Mouse (Mus musculus) kidney, embryonic 14.5 days (tissue): ENCODE measurements around the gene C1qbp. TPM values are rescaled to one million over a fixed set of nuclear protein-coding genes. Genes with fewer than 3 reads are reported as not detected.

Experiments used
- ATAC-seq: fragments of 200-750 bp; cut with Nextera tagmentation; 2 replicates; pipeline ENCODE4 v1.8.0; 2017; ENCODE audit warnings: moderate number of reproducible peaks, mild to moderate bottlenecking, moderate TSS enrichment, moderate library complexity; ENCODE audit not compliant: low FRiP score, low TSS enrichment
- H3K27ac ChIP-seq: fragments of 300-500 bp; sonication (generic); 2 replicates; pipeline ENCODE4 v1.5.1; 2014; ENCODE audit warnings: low read depth, mild to moderate bottlenecking, low read length, moderate library complexity, mixed read lengths
- H3K27me3 ChIP-seq: fragments of 300-500 bp; sonication (generic); 2 replicates; pipeline ENCODE4 v1.6.1; 2014; ENCODE audit warnings: mild to moderate bottlenecking, low read length; ENCODE audit not compliant: control insufficient read depth, insufficient read depth
- H3K36me3 ChIP-seq: fragments of 300-500 bp; sonication (generic); 2 replicates; pipeline ENCODE4 v1.6.1; 2014; ENCODE audit warnings: low read length, mixed read lengths; ENCODE audit not compliant: control insufficient read depth, insufficient read depth
- H3K4me1 ChIP-seq: fragments of 300-500 bp; sonication (generic); 2 replicates; pipeline ENCODE4 v1.6.1; 2014; ENCODE audit warnings: low read length, mixed read lengths; ENCODE audit not compliant: control insufficient read depth, insufficient read depth
- H3K4me2 ChIP-seq: fragments of 300-500 bp; sonication (generic); replicated peaks from 2 replicates; pipeline ENCODE4 v1.6.1; 2014; ENCODE audit warnings: low read depth, mild to moderate bottlenecking, low read length
- H3K4me3 ChIP-seq: fragments of 300-500 bp; sonication (generic); 2 replicates; pipeline ENCODE4 v1.5.1; 2014; ENCODE audit warnings: mild to moderate bottlenecking, low read length
- H3K9ac ChIP-seq: fragments of 300-500 bp; sonication (generic); 2 replicates; pipeline ENCODE4 v1.6.1; 2014; ENCODE audit warnings: low read depth, mild to moderate bottlenecking, low read length, moderate library complexity
- H3K9me3 ChIP-seq: fragments of 300-500 bp; sonication (generic); 2 replicates; pipeline ENCODE4 v1.6.1; 2016; ENCODE audit warnings: low read length; ENCODE audit not compliant: control insufficient read depth
- WGBS: fragments of 180-500 bp; shearing (Covaris S2); extraction: QIAGEN DNeasy Blood & Tissue Kit; methylation state at CpG from one replicate; pipeline ENCODE4 v1.1.7; 2014; 5-methylcytosine and 5-hydroxymethylcytosine counted together
- polyA plus RNA-seq: library from polyadenylated mRNA; unstranded; fragments of >200 nt; fragmentation: Nextera tagmentation; extraction: Ambion mirVana; gene quantifications from 2 replicates; pipeline ENCODE4 v1.2.1, GENCODE M21; 2014

C1qbp gene
- polyA plus RNA-seq, 1 experiment from 2014 or later: 307 TPM

GRCm38 (mm10) chr11:70980751-70981510 lies 1.9 kb downstream of the C1qbp start:
- no peaks in the 10 kb centered on the region for H3K9me3 ChIP-seq
- no peaks in the 10 kb centered on the region for H3K27me3 ChIP-seq
- ATAC-seq: no peak
- H3K4me2 ChIP-seq: peak overlapping the region; percentile 81
- H3K27ac ChIP-seq: no peak overlapping the region
- H3K36me3 ChIP-seq: peaks cover 67% of the 10 kb centered on the region
- H3K9ac ChIP-seq: 0 out of 2 replicates have a peak overlapping the region, but pooled peaks have one; percentile 23
- 94% methylated on average over 14 of the region's 14 CpGs for WGBS
- peaks cover 5% of the 10 kb centered on the region; the same call in 1 of the 2 replicates for H3K4me1 ChIP-seq
- H3K4me3 ChIP-seq: peak overlapping the region; percentile 92; the same call in 1 of the 2 replicates

- 89% methylated on average over 6 of the region's 6 CpGs for WGBS
Measured at GRCm38 (mm10) chr11:70980232-70980631, 2.6 kb downstream of the C1qbp start.

GRCm38 (mm10) chr11:70977293-70977692 lies 5.5 kb downstream of the C1qbp start:
- Histone ChIP-seq H3K4me2 (no peak overlapping the region), H3K4me1 (peaks cover 5% of the 10 kb centered on the region; the same call in 1 of the 2 replicates), H3K36me3 (peaks cover 68% of the 10 kb centered on the region), H3K27me3 (no peaks in the 10 kb centered on the region), H3K4me3 (no peak overlapping the region), H3K9me3 (no peaks in the 10 kb centered on the region), H3K27ac (no peak overlapping the region), H3K9ac (no peak overlapping the region)
- WGBS: 91% methylated on average over 6 of the region's 6 CpGs
- ATAC-seq: no peak

More at GRCm38 (mm10) chr11:70980232-70980631, 2.6 kb downstream of the C1qbp start:
- Histone ChIP-seq H3K4me3 (no peak overlapping the region), H3K36me3 (peaks cover 64% of the 10 kb centered on the region), H3K9me3 (no peaks in the 10 kb centered on the region), H3K4me2 (no peak overlapping the region), H3K27me3 (no peaks in the 10 kb centered on the region), H3K4me1 (peaks cover 5% of the 10 kb centered on the region; the same call in 1 of the 2 replicates), H3K27ac (no peak overlapping the region), H3K9ac (no peak overlapping the region)
- no peak for ATAC-seq

GRCm38 (mm10) chr11:70975193-70975592 lies 7.6 kb downstream of the C1qbp start:
- Histone ChIP-seq H3K9me3 (no peaks in the 10 kb centered on the region), H3K27ac (no peak overlapping the region), H3K4me2 (no peak overlapping the region), H3K27me3 (no peaks in the 10 kb centered on the region), H3K4me1 (no peaks in the 10 kb centered on the region), H3K36me3 (peaks cover 56% of the 10 kb centered on the region), H3K9ac (no peak overlapping the region), H3K4me3 (no peak overlapping the region)
- ATAC-seq: no peak
- WGBS: 80% methylated on average over 2 of the region's 2 CpGs

GRCm38 (mm10) chr11:70973947-70974346 lies 8.9 kb downstream of the C1qbp start:
- Histone ChIP-seq H3K27ac (no peak overlapping the region), H3K36me3 (peaks cover 46% of the 10 kb centered on the region), H3K4me3 (no peak overlapping the region), H3K27me3 (no peaks in the 10 kb centered on the region), H3K4me2 (no peak overlapping the region), H3K9me3 (no peaks in the 10 kb centered on the region), H3K9ac (no peak overlapping the region), H3K4me1 (no peaks in the 10 kb centered on the region)
- no peak for ATAC-seq
- 74% methylated on average over 4 of the region's 4 CpGs for WGBS

- peaks cover 5% of the 10 kb centered on the region for H3K4me1 ChIP-seq
- no peak overlapping the region for H3K4me3 ChIP-seq
- no peak for ATAC-seq
- no peak overlapping the region for H3K4me2 ChIP-seq
- H3K36me3 ChIP-seq: peaks cover 36% of the 10 kb centered on the region
- no peaks in the 10 kb centered on the region for H3K27me3 ChIP-seq
- H3K9me3 ChIP-seq: no peaks in the 10 kb centered on the region
- no peak overlapping the region for H3K27ac ChIP-seq
- WGBS: 63% methylated on average over 1 of the region's 1 CpGs
- no peak overlapping the region for H3K9ac ChIP-seq
Measured at GRCm38 (mm10) chr11:70972586-70972985, 10.2 kb downstream of the C1qbp start.

GRCm38 (mm10) chr11:70970560-70971540 lies 12.0 kb downstream of the C1qbp start:
- Histone ChIP-seq H3K27me3 (no peaks in the 10 kb centered on the region), H3K9me3 (no peaks in the 10 kb centered on the region), H3K9ac (peak overlapping the region; percentile 67), H3K27ac (peak overlapping the region; percentile 81; the same call in 1 of the 2 replicates), H3K36me3 (peaks cover 32% of the 10 kb centered on the region), H3K4me3 (peak overlapping the region; percentile 97), H3K4me1 (peaks cover 5% of the 10 kb centered on the region), H3K4me2 (peak overlapping the region; percentile 88)
- 17% methylated on average over 24 of the region's 24 CpGs for WGBS
- peak; percentile 40 for ATAC-seq

- Histone ChIP-seq H3K9me3 (no peaks in the 10 kb centered on the region), H3K9ac (peak within 1 kb of the TSS; percentile 94), H3K27me3 (no peaks in the 10 kb centered on the region), H3K36me3 (peaks cover 34% of the 10 kb centered on the region), H3K4me3 (peak within 1 kb of the TSS; percentile 97), H3K4me2 (peak within 1 kb of the TSS; percentile 88), H3K27ac (peak within 1 kb of the TSS; percentile 88), H3K4me1 (peaks cover 5% of the 10 kb centered on the region)
- under 1% methylated on average over 39 of the region's 43 CpGs for WGBS
- peak; percentile 98 for ATAC-seq
Measured at GRCm38 (mm10) chr11:70969821-70970559, 12.8 kb downstream of the C1qbp start, which contains the start of the genes Nup88 and Rpain. TSS of gene Nup88 (minus strand) at chr11:70969973. TSS of gene Rpain (plus strand) at chr11:70970213.
